Mouse (Mus musculus) layer of hippocampus, postnatal 14 days (tissue): ENCODE results near the gene E330021D16Rik. TPM values are rescaled to one million over a fixed set of nuclear protein-coding genes. Genes with fewer than 3 reads are reported as not detected.

ENCODE experiments used
- total RNA-seq, 2 experiments: library from RNA; stranded (reverse); gene quantifications; 2 replicates each; pipeline ENCODE4 v1.2.3; 2021

Gene E330021D16Rik
- total RNA-seq, 2 experiments from 2014 or later: not detected

Other genes starting within 250 kb of the E330021D16Rik start
- gene Grin2b, start 242.1 kb downstream of the E330021D16Rik start, total RNA-seq: 100 to 1,000 TPM; 348 to 384 TPM
- gene Gm8994, start 88.0 kb downstream of the E330021D16Rik start, total RNA-seq: not detected
- 100 to 1,000 TPM; 108 to 121 TPM for gene Atf7ip, start 90.6 kb upstream of the E330021D16Rik start, total RNA-seq
- under 1 TPM in 1 of 2 experiments, not detected in 1; 0.58 TPM for gene Plbd1, start 246.4 kb upstream of the E330021D16Rik start, total RNA-seq